Mouse (Mus musculus) lung, embryonic 14.5 days (tissue): ENCODE measurements around the gene Dpy19l3. TPM values are rescaled to one million over a fixed set of nuclear protein-coding genes. Genes with fewer than 3 reads are reported as not detected.
A peak's percentile ranks its signal among the peaks of the same experiment; 100 is the strongest.

ENCODE experiments used
- ATAC-seq: fragments of 200-750 bp; cut with Nextera tagmentation; 2 replicates; pipeline ENCODE4 v1.8.0; 2017; ENCODE audit warnings: mild to moderate bottlenecking, moderate TSS enrichment, moderate library complexity; ENCODE audit not compliant: insufficient read depth
- DNase-seq: peaks from one replicate; pipeline ENCODE4 v3.0.0-alpha.2; 2015
- H3K27ac ChIP-seq: fragments of 300-500 bp; sonication (generic); 2 replicates; pipeline ENCODE4 v1.5.1; 2014; ENCODE audit warnings: low read depth, mild to moderate bottlenecking, moderate library complexity
- H3K27me3 ChIP-seq: fragments of 300-500 bp; sonication (generic); 2 replicates; pipeline ENCODE4 v1.6.1; 2014; ENCODE audit warnings: low read length, control low read depth; ENCODE audit not compliant: insufficient read depth
- H3K36me3 ChIP-seq: fragments of 300-500 bp; sonication (generic); 2 replicates; pipeline ENCODE4 v1.6.1; 2014; ENCODE audit warnings: control low read depth; ENCODE audit not compliant: insufficient read depth
- H3K4me1 ChIP-seq: fragments of 300-500 bp; sonication (generic); 2 replicates; pipeline ENCODE4 v1.6.1; 2014; ENCODE audit warnings: antibody characterized with exemption, control low read depth; ENCODE audit not compliant: insufficient read depth
- H3K4me2 ChIP-seq: fragments of 300-500 bp; sonication (generic); 2 replicates; pipeline ENCODE4 v1.6.1; 2014; ENCODE audit warnings: mild to moderate bottlenecking
- H3K4me3 ChIP-seq: fragments of 300-500 bp; sonication (generic); 2 replicates; pipeline ENCODE4 v1.5.1; 2014; ENCODE audit warnings: low read depth, low read length
- H3K9ac ChIP-seq: fragments of 300-500 bp; sonication (generic); 2 replicates; pipeline ENCODE4 v1.6.1; 2014
- H3K9me3 ChIP-seq: fragments of 300-500 bp; sonication (generic); 2 replicates; pipeline ENCODE4 v1.6.1; 2016; ENCODE audit warnings: low read depth, low read length, control low read depth
- CTCF ChIP-seq: IDR thresholded peaks from 2 replicates; pipeline ENCODE4 v1.5.1; 2016; ENCODE audit warnings: antibody characterized with exemption, low read depth
- WGBS: fragments of 180-500 bp; shearing (Covaris S2); extraction: QIAGEN DNeasy Blood & Tissue Kit; methylation state at CpG from one replicate; pipeline ENCODE4 v1.1.7; 2014; 5-methylcytosine and 5-hydroxymethylcytosine counted together
- polyA plus RNA-seq: library from polyadenylated mRNA; unstranded; fragments of >200 nt; fragmentation: Nextera tagmentation; extraction: Ambion mirVana; gene quantifications from 2 replicates; pipeline ENCODE4 v1.2.1, GENCODE M21; 2014

Gene Dpy19l3
- polyA plus RNA-seq, 1 experiment from 2014 or later = 36.1 TPM

- Histone ChIP-seq H3K27ac (no peak overlapping the region), H3K36me3 (peaks cover 93% of the 10 kb centered on the region), H3K27me3 (no peaks in the 10 kb centered on the region), H3K4me2 (no peak overlapping the region), H3K9me3 (no peaks in the 10 kb centered on the region), H3K9ac (no peak overlapping the region), H3K4me1 (no peaks in the 10 kb centered on the region), H3K4me3 (no peak overlapping the region)
- ATAC-seq = no peak
- TF ChIP-seq CTCF = no peak
- WGBS = 68% methylated on average over 8 of the region's 8 CpGs
- DNase-seq = no peak
These were observed 36.7 kb upstream of the Dpy19l3 start for GRCm38 (mm10) chr7:35790926-35791325.

- DNase-seq (peak; percentile 60), ATAC-seq (no peak)
- 81% methylated on average over 8 of the region's 8 CpGs for WGBS
- Histone ChIP-seq H3K4me1 (no peaks in the 10 kb centered on the region), H3K27ac (no peak overlapping the region), H3K9ac (no peak overlapping the region), H3K36me3 (peaks cover 93% of the 10 kb centered on the region), H3K9me3 (no peaks in the 10 kb centered on the region), H3K27me3 (no peaks in the 10 kb centered on the region), H3K4me3 (no peak overlapping the region), H3K4me2 (no peak overlapping the region)
- TF ChIP-seq CTCF = peak; percentile 60
These were observed 35.9 kb upstream of the Dpy19l3 start for GRCm38 (mm10) chr7:35790201-35790600.

GRCm38 (mm10) chr7:35785579-35785978 lies 31.3 kb upstream of the Dpy19l3 start:
- Histone ChIP-seq H3K27me3 (no peaks in the 10 kb centered on the region), H3K4me1 (no peaks in the 10 kb centered on the region), H3K4me2 (no peak overlapping the region), H3K9me3 (no peaks in the 10 kb centered on the region), H3K4me3 (no peak overlapping the region), H3K9ac (no peak overlapping the region), H3K36me3 (peaks cover 80% of the 10 kb centered on the region), H3K27ac (0 out of 2 replicates have a peak overlapping the region, but pooled peaks have one; percentile 36)
- ATAC-seq (peak; percentile 70), DNase-seq (peak; percentile 57)
- WGBS = 35% methylated on average over 4 of the region's 4 CpGs
- no peak for TF ChIP-seq CTCF

- DNase-seq (no peak), ATAC-seq (no peak)
- no peak overlapping the region for H3K4me2 ChIP-seq
- H3K36me3 ChIP-seq = peaks cover 80% of the 10 kb centered on the region
- no peaks in the 10 kb centered on the region for H3K27me3 ChIP-seq
- no peak for TF ChIP-seq CTCF
- no peaks in the 10 kb centered on the region for H3K4me1 ChIP-seq
- H3K27ac ChIP-seq = no peak overlapping the region
- H3K9me3 ChIP-seq = no peaks in the 10 kb centered on the region
- no peak overlapping the region for H3K9ac ChIP-seq
- no peak overlapping the region for H3K4me3 ChIP-seq
These were observed 28.0 kb upstream of the Dpy19l3 start for GRCm38 (mm10) chr7:35782252-35782651.

GRCm38 (mm10) chr7:35774127-35774526 lies 19.9 kb upstream of the Dpy19l3 start:
- H3K27ac ChIP-seq = no peak overlapping the region
- no peak for ATAC-seq
- no peak overlapping the region for H3K4me2 ChIP-seq
- no peaks in the 10 kb centered on the region for H3K9me3 ChIP-seq
- H3K4me1 ChIP-seq = no peaks in the 10 kb centered on the region
- no peak for TF ChIP-seq CTCF
- 87% methylated on average over 12 of the region's 12 CpGs for WGBS
- H3K36me3 ChIP-seq = peaks cover 59% of the 10 kb centered on the region
- no peaks in the 10 kb centered on the region for H3K27me3 ChIP-seq
- H3K4me3 ChIP-seq = no peak overlapping the region
- H3K9ac ChIP-seq = no peak overlapping the region
- DNase-seq = no peak

GRCm38 (mm10) chr7:35772347-35772746 lies 18.1 kb upstream of the Dpy19l3 start:
- no peak for TF ChIP-seq CTCF
- ATAC-seq (no peak), DNase-seq (no peak)
- H3K4me3 ChIP-seq = no peak overlapping the region
- H3K27ac ChIP-seq = no peak overlapping the region
- H3K9me3 ChIP-seq = no peaks in the 10 kb centered on the region
- no peaks in the 10 kb centered on the region for H3K4me1 ChIP-seq
- peaks cover 44% of the 10 kb centered on the region for H3K36me3 ChIP-seq
- 88% methylated on average over 8 of the region's 8 CpGs for WGBS
- H3K27me3 ChIP-seq = no peaks in the 10 kb centered on the region
- H3K4me2 ChIP-seq = no peak overlapping the region
- no peak overlapping the region for H3K9ac ChIP-seq

GRCm38 (mm10) chr7:35771106-35771505 lies 16.9 kb upstream of the Dpy19l3 start:
- H3K9me3 ChIP-seq = no peaks in the 10 kb centered on the region
- H3K36me3 ChIP-seq = peaks cover 34% of the 10 kb centered on the region
- DNase-seq (no peak), ATAC-seq (no peak)
- H3K27me3 ChIP-seq = no peaks in the 10 kb centered on the region
- no peak for TF ChIP-seq CTCF
- H3K9ac ChIP-seq = no peak overlapping the region
- H3K4me1 ChIP-seq = no peaks in the 10 kb centered on the region
- H3K4me3 ChIP-seq = no peak overlapping the region
- H3K4me2 ChIP-seq = no peak overlapping the region
- no peak overlapping the region for H3K27ac ChIP-seq

- 71% methylated on average over 7 of the region's 7 CpGs for WGBS
- H3K9me3 ChIP-seq = no peaks in the 10 kb centered on the region
- no peak for TF ChIP-seq CTCF
These were observed 15.9 kb upstream of the Dpy19l3 start for GRCm38 (mm10) chr7:35770122-35770521.

More at GRCm38 (mm10) chr7:35770122-35770521, 15.9 kb upstream of the Dpy19l3 start:
- no peak overlapping the region for H3K9ac ChIP-seq
- no peaks in the 10 kb centered on the region for H3K4me1 ChIP-seq
- H3K4me2 ChIP-seq = no peak overlapping the region
- ATAC-seq (no peak), DNase-seq (no peak)
- no peaks in the 10 kb centered on the region for H3K27me3 ChIP-seq
- no peak overlapping the region for H3K4me3 ChIP-seq
- no peak overlapping the region for H3K27ac ChIP-seq
- H3K36me3 ChIP-seq = peaks cover 25% of the 10 kb centered on the region
